Mouse (Mus musculus): ENCODE measurements around the gene Bmp6. TPM values are rescaled to one million over a fixed set of nuclear protein-coding genes. Genes with fewer than 3 reads are reported as not detected.

The Bmp6 gene
- polyA plus RNA-seq, 1 experiment from 2014 or later, result 1.4 TPM

DNA sequence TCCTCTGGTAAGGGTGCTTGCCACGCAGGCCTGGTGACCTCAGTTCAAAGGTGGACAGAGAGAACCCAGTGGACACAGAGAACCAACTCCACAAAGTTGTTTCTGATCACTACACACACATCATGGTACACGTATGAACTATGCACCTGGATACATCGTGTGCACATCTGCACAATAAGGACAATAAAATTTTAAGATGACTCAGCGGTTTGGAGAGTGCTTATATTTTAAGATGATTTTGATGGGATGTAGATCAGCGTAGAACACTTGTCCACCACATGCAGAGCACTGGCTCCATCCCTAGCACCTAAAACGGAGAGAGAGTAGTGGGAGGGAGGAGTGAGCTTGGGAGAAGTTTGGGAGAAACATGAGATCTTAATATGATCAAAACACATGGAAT lies 128.6 kb downstream of the Bmp6 start:
- Histone ChIP-seq H3K4me1 (replicated peaks; ENCODE audit: control insufficient read depth, insufficient read depth, low read length) (no peaks in the 10 kb centered on the region), H3K36me3 (ENCODE audit: control insufficient read depth, insufficient read depth) (no peaks in the 10 kb centered on the region), H3K27ac (ENCODE audit: low read length) (no peak overlapping the region), H3K4me2 (ENCODE audit: low read length) (no peak overlapping the region), H3K4me3 (replicated peaks; ENCODE audit: low read length) (no peak overlapping the region), H3K9ac (replicated peaks; ENCODE audit: low read depth, low read length) (no peak overlapping the region), H3K27me3 (replicated peaks; ENCODE audit: control insufficient read depth, insufficient read depth, low read length) (no peaks in the 10 kb centered on the region), H3K9me3 (ENCODE audit: control insufficient read depth, low read length) (no peaks in the 10 kb centered on the region)
- WGBS, result 95% methylated on average over 6 of the region's 6 CpGs
- ATAC-seq, result no peak

DNA sequence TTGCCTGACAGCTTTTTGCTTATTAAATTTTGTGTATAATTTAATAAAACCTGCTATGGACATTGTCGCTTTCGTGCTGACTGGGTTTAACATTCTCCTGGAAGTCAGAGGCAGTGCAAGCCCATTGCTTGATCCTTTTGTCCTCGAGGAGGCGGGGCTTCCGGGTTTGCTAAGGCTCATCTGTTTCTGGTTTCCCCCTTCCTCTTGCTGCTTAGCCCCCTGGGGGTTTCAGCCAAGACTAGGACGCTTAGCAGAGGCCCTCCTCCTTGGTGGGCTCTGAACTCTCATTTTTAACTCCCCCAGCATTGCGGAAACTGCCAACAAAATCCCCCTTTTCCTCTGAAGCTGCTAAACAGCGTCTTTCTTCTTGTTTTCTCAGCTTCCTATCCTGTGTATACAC lies 132.0 kb downstream of the Bmp6 start:
- WGBS, result 22% methylated on average over 8 of the region's 8 CpGs
- Histone ChIP-seq H3K9ac (replicated peaks; ENCODE audit: low read depth, low read length) (no peak overlapping the region), H3K4me3 (replicated peaks; ENCODE audit: low read length) (no peak overlapping the region), H3K27me3 (replicated peaks; ENCODE audit: control insufficient read depth, insufficient read depth, low read length) (no peaks in the 10 kb centered on the region), H3K36me3 (ENCODE audit: control insufficient read depth, insufficient read depth) (no peaks in the 10 kb centered on the region), H3K9me3 (ENCODE audit: control insufficient read depth, low read length) (no peaks in the 10 kb centered on the region), H3K4me1 (replicated peaks; ENCODE audit: control insufficient read depth, insufficient read depth, low read length) (no peaks in the 10 kb centered on the region), H3K4me2 (ENCODE audit: low read length) (no peak overlapping the region), H3K27ac (ENCODE audit: low read length) (no peak overlapping the region)
- ATAC-seq, result no peak

DNA sequence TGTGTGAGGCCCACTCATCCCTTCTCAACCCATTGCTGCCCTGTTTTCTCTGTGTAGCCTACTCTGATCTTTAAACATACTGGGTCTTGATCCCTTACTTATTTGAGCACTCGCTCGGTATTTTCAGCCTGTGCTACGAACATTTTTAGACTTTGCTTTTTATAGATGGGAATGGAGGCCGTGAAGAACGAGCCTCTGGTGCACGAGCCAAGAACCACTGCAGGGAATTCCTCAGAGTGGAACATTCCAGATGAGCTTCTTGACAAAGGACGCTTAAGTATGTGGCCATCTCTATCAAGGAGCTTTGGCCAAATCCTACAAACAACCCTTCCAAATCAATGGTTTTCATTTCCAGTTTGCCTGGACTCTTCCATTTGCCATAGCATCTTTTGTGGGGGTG lies 136.1 kb downstream of the Bmp6 start:
- Histone ChIP-seq H3K9ac (replicated peaks; ENCODE audit: low read depth, low read length) (no peak overlapping the region), H3K4me1 (replicated peaks; ENCODE audit: control insufficient read depth, insufficient read depth, low read length) (no peaks in the 10 kb centered on the region), H3K9me3 (ENCODE audit: control insufficient read depth, low read length) (no peaks in the 10 kb centered on the region), H3K36me3 (ENCODE audit: control insufficient read depth, insufficient read depth) (no peaks in the 10 kb centered on the region), H3K4me2 (ENCODE audit: low read length) (no peak overlapping the region), H3K4me3 (replicated peaks; ENCODE audit: low read length) (no peak overlapping the region), H3K27ac (ENCODE audit: low read length) (no peak overlapping the region), H3K27me3 (replicated peaks; ENCODE audit: control insufficient read depth, insufficient read depth, low read length) (no peaks in the 10 kb centered on the region)
- 92% methylated on average over 7 of the region's 7 CpGs for WGBS
- no peak for ATAC-seq

DNA sequence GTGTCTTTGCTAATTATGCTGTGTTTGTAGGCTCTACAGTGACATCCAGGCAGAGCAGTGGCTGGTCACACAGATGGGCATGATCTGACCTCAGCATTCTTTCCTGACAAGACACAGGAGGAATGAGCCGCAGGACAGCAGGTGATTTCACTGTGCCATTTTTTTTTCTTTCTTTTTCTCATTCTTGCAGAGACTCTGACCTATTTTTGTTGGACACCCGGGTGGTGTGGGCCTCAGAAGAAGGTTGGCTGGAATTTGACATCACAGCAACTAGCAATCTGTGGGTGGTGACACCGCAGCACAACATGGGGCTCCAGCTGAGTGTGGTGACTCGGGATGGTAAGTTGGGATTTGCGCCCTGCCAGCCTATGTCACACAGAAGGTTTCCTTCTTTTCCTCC lies 139.8 kb downstream of the Bmp6 start:
- Histone ChIP-seq H3K4me3 (replicated peaks; ENCODE audit: low read length) (no peak overlapping the region), H3K9me3 (ENCODE audit: control insufficient read depth, low read length) (no peaks in the 10 kb centered on the region), H3K9ac (replicated peaks; ENCODE audit: low read depth, low read length) (no peak overlapping the region), H3K36me3 (ENCODE audit: control insufficient read depth, insufficient read depth) (no peaks in the 10 kb centered on the region), H3K4me2 (ENCODE audit: low read length) (no peak overlapping the region), H3K4me1 (replicated peaks; ENCODE audit: control insufficient read depth, insufficient read depth, low read length) (no peaks in the 10 kb centered on the region), H3K27ac (ENCODE audit: low read length) (no peak overlapping the region), H3K27me3 (replicated peaks; ENCODE audit: control insufficient read depth, insufficient read depth, low read length) (no peaks in the 10 kb centered on the region)
- WGBS, result 84% methylated on average over 5 of the region's 5 CpGs
- ATAC-seq, result no peak

DNA sequence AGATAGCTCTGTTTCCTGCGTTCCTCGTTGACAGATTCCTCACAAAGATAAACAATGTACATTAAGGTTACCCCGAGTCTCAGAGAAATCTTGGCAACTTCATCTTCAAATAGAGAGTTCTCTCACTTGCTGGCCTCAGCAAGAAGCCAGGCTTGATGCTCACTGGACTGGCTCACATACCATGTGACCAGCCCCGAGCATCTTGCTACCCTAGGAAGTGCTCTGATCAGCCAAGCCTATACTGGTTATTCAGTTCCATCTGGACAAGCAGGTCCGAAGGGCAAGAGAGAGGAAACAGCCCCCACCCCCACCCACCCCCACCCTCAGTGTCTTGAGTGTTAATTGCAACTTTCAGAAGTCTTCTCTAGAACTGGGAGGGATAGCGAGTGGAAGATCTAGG lies 141.9 kb downstream of the Bmp6 start:
- H3K27ac ChIP-seq (ENCODE audit: low read length), result no peak overlapping the region
- H3K9ac ChIP-seq (replicated peaks; ENCODE audit: low read depth, low read length), result no peak overlapping the region
- H3K36me3 ChIP-seq (ENCODE audit: control insufficient read depth, insufficient read depth), result no peaks in the 10 kb centered on the region
- H3K4me1 ChIP-seq (replicated peaks; ENCODE audit: control insufficient read depth, insufficient read depth, low read length), result no peaks in the 10 kb centered on the region
- ATAC-seq, result no peak
- H3K9me3 ChIP-seq (ENCODE audit: control insufficient read depth, low read length), result no peaks in the 10 kb centered on the region
- H3K27me3 ChIP-seq (replicated peaks; ENCODE audit: control insufficient read depth, insufficient read depth, low read length), result no peaks in the 10 kb centered on the region
- H3K4me3 ChIP-seq (replicated peaks; ENCODE audit: low read length), result no peak overlapping the region
- H3K4me2 ChIP-seq (ENCODE audit: low read length), result no peak overlapping the region
- WGBS, result 93% methylated on average over 6 of the region's 6 CpGs

DNA sequence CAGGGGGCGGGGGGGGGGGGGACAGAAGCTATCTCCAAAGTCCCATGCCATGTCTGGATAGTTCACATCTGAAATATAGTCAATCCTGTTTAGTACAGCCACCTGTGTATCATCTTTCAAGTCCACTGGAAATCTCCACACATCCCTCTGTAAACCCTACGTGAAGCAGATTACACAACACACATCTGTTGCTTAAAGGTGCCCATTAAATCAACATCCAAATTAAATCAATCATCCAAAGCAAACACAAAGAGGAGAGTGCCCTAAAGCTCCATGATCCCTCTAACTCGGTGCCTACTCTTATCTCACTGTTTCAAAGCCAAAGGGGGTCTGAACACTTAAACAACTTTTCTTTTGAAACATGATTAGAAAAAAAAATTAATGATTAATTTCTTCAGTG lies 151.8 kb downstream of the Bmp6 start:
- Histone ChIP-seq H3K4me3 (replicated peaks; ENCODE audit: low read length) (no peak overlapping the region), H3K9ac (replicated peaks; ENCODE audit: low read depth, low read length) (no peak overlapping the region), H3K9me3 (ENCODE audit: control insufficient read depth, low read length) (no peaks in the 10 kb centered on the region), H3K4me1 (replicated peaks; ENCODE audit: control insufficient read depth, insufficient read depth, low read length) (no peaks in the 10 kb centered on the region), H3K4me2 (ENCODE audit: low read length) (no peak overlapping the region), H3K27ac (ENCODE audit: low read length) (no peak overlapping the region), H3K36me3 (ENCODE audit: control insufficient read depth, insufficient read depth) (peaks cover 9% of the 10 kb centered on the region), H3K27me3 (replicated peaks; ENCODE audit: control insufficient read depth, insufficient read depth, low read length) (no peaks in the 10 kb centered on the region)
- WGBS, result 58% methylated on average over 3 of the region's 3 CpGs
- no peak for ATAC-seq

DNA sequence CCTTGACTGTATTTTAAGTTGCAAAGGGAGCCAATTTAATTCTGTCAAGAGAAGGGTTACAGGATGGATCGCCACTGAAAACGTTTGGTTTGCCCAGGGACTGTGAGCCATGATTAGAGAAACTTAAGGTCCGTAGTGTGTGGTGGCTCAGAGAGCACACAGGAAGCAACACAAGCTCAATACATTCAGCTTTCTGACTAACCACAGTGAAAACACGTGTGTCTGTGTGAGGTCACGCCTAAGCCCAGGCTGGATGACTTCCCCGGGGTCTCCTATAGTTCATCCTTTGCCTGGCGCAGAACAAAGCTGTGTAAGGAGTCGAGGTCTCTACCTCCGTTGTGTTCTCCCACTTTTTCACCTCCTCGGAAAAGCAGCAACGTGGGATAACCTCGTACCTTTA lies 156.4 kb downstream of the Bmp6 start:
- ATAC-seq, result no peak
- Histone ChIP-seq H3K4me1 (replicated peaks; ENCODE audit: control insufficient read depth, insufficient read depth, low read length) (no peaks in the 10 kb centered on the region), H3K9me3 (ENCODE audit: control insufficient read depth, low read length) (no peaks in the 10 kb centered on the region), H3K4me3 (replicated peaks; ENCODE audit: low read length) (no peak overlapping the region), H3K36me3 (ENCODE audit: control insufficient read depth, insufficient read depth) (peaks cover 12% of the 10 kb centered on the region), H3K4me2 (ENCODE audit: low read length) (no peak overlapping the region), H3K27ac (ENCODE audit: low read length) (no peak overlapping the region), H3K27me3 (replicated peaks; ENCODE audit: control insufficient read depth, insufficient read depth, low read length) (no peaks in the 10 kb centered on the region), H3K9ac (replicated peaks; ENCODE audit: low read depth, low read length) (no peak overlapping the region)
- 94% methylated on average over 12 of the region's 12 CpGs for WGBS

DNA sequence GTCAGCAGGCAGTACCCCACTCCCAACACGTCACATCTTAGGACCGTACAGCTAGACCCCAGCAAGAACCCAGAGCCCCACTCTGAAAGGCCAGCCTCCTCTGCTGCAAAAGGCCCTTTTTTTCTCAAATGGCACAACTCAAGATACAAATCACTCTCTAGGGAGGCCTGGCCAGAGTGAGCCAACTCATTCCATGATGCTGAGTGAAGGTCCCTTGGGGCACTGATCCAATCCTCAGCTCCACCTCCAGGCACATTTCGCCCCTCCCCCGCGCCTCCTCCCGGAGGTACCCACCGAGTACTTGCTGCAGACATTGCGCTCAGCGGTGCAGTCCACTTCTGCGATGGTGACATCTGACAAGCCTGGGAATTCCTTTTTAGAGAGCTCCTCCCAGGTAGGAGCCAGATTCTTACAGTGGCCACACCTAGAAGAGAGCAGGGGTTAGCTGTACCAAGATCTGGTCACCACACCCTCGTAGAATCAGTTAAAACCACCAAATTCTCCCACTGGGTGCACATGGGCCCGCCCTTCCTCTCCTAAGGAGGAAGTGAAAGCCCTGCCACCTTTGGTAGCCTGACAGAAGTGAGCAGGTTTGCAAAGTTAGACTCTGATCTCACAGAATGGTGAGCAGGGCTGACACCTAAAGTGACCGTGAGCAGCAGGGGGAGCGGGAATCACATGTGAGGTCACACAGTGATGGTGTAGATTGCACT lies 158.4 kb downstream of the Bmp6 start:
- ATAC-seq, result no peak
- H3K4me2 ChIP-seq (ENCODE audit: low read length), result no peak overlapping the region
- no peak overlapping the region for H3K27ac ChIP-seq (ENCODE audit: low read length)
- H3K9ac ChIP-seq (replicated peaks; ENCODE audit: low read depth, low read length), result no peak overlapping the region
- peaks cover 12% of the 10 kb centered on the region for H3K36me3 ChIP-seq (ENCODE audit: control insufficient read depth, insufficient read depth)
- 94% methylated on average over 14 of the region's 14 CpGs for WGBS
- no peaks in the 10 kb centered on the region for H3K4me1 ChIP-seq (replicated peaks; ENCODE audit: control insufficient read depth, insufficient read depth, low read length)
- H3K9me3 ChIP-seq (ENCODE audit: control insufficient read depth, low read length), result no peaks in the 10 kb centered on the region
- no peak overlapping the region for H3K4me3 ChIP-seq (replicated peaks; ENCODE audit: low read length)
- H3K27me3 ChIP-seq (replicated peaks; ENCODE audit: control insufficient read depth, insufficient read depth, low read length), result no peaks in the 10 kb centered on the region

DNA sequence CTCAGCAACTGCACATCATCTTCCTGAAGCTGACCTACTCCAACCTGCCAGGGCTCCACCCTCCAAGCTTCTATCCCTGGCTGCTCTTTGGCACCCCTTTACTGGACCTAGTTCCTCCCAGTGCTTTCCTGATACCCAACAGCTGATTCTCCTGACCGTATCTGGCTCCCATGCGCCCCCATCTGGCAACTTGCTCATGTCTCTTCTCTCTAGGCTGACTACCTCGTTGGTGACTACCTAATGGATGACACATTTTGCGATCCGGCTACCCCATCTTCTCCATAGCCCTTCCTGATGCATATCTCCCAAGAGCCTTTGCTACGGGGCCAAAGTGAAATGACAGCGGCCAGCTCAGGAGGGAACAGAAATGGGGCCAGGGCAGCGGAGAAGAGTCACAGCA lies 161.4 kb downstream of the Bmp6 start:
- H3K4me2 ChIP-seq (ENCODE audit: low read length), result no peak overlapping the region
- peaks cover 10% of the 10 kb centered on the region for H3K36me3 ChIP-seq (ENCODE audit: control insufficient read depth, insufficient read depth)
- H3K9me3 ChIP-seq (ENCODE audit: control insufficient read depth, low read length), result no peaks in the 10 kb centered on the region
- H3K27ac ChIP-seq (ENCODE audit: low read length), result no peak overlapping the region
- 86% methylated on average over 8 of the region's 8 CpGs for WGBS
- H3K4me1 ChIP-seq (replicated peaks; ENCODE audit: control insufficient read depth, insufficient read depth, low read length), result no peaks in the 10 kb centered on the region
- no peak overlapping the region for H3K4me3 ChIP-seq (replicated peaks; ENCODE audit: low read length)
- H3K27me3 ChIP-seq (replicated peaks; ENCODE audit: control insufficient read depth, insufficient read depth, low read length), result no peaks in the 10 kb centered on the region
- ATAC-seq, result no peak
- no peak overlapping the region for H3K9ac ChIP-seq (replicated peaks; ENCODE audit: low read depth, low read length)

DNA sequence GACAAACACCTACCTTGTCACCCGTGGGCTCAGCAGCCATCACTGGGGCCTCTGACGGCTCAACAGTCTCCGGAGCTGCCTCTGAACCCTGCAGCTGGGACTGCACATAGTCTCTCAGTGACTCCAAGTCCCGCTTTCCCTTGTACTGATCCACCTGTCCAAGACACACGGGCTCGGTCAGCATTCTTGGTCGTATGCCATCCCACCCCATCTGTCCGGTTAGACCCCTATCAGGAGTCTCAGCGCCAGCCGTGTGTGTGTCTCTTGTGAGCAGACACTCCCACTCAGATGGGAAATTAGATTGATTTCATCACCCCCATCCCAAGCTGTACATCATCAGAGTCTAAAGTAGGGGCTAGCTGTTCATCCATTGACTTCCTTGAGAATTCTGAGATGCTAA lies 162.0 kb downstream of the Bmp6 start:
- 94% methylated on average over 10 of the region's 10 CpGs for WGBS
- Histone ChIP-seq H3K9me3 (ENCODE audit: control insufficient read depth, low read length) (no peaks in the 10 kb centered on the region), H3K27me3 (replicated peaks; ENCODE audit: control insufficient read depth, insufficient read depth, low read length) (no peaks in the 10 kb centered on the region), H3K4me3 (replicated peaks; ENCODE audit: low read length) (no peak overlapping the region), H3K4me1 (replicated peaks; ENCODE audit: control insufficient read depth, insufficient read depth, low read length) (no peaks in the 10 kb centered on the region), H3K4me2 (ENCODE audit: low read length) (no peak overlapping the region), H3K9ac (replicated peaks; ENCODE audit: low read depth, low read length) (no peak overlapping the region), H3K36me3 (ENCODE audit: control insufficient read depth, insufficient read depth) (peaks cover 7% of the 10 kb centered on the region), H3K27ac (ENCODE audit: low read length) (no peak overlapping the region)
- ATAC-seq, result no peak

Data from forebrain, embryonic 16.5 days (tissue).